Mouse (Mus musculus): Measurements from ENCODE around the gene Scel. TPM values are rescaled to one million over a fixed set of nuclear protein-coding genes. Genes with fewer than 3 reads are reported as not detected.
A peak's percentile ranks its signal among the peaks of the same experiment; 100 is the strongest.

The Scel gene
- polyA plus RNA-seq, 1 experiment from 2014 or later: 66.6 TPM

DNA sequence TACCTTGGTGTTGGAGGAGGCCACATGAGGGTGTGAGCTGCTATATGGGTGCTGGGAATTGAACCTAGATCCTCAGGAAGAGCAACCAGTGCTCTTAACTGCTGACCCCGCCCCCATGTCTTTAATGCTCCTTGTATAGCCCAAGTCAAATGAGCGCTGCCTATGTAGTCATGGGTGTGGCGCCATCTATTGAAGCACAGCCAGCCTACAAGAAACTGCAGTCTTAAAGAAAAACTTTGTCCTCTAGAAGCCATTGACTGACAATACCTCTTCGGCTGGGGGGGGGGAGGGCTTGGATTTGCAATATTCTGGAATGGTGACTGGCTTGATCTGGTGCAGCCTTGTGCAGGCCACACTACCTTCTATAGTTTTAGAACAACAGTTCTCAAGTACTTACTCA, 26.7 kb downstream of the Scel start:
- no peak for TF ChIP-seq CTCF (IDR thresholded peaks at IDR 0.05)
- no peaks in the 10 kb centered on the region for H3K27me3 ChIP-seq
- ATAC-seq (no peak), DNase-seq (ENCODE audit: low read depth, low spot score) (no peak)
- in situ Hi-C loops (cut with MboI; ENCODE audit: low pct_unique_long_range_greater_than_20kb): loop anchor here (5.0 kb wide), 1 partner anchor 57 kb away; no protein-coding TSS in a partner anchor
- CTCF ChIA-PET: interaction anchor here (1.0 to 1.2 kb wide), 2 partner anchors 10 to 141 kb away, joined by 3 to 4 read pairs; no protein-coding TSS in a partner anchor
- POLR2A ChIA-PET: no interaction called here

DNA sequence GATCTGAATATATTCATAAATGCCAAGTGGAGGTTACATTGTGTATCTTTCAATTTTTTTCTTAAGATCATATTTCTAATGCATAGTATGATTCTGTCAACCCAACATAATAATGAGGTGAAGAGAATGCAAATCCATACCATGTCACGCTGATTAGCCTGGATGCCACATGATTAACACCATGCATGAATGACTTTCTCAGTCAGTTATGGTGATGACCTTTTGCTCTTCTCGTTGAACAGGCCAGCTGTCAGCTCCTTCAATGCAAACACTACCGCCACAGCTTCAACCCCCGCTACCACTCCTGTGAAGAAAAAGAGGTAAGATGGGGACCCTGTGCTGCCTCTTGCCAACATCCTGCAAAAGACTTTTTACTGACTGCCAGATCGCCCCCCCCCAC, 28.5 kb downstream of the Scel start:
- DNase-seq (ENCODE audit: low read depth, low spot score) (no peak), ATAC-seq (no peak)
- no peak for TF ChIP-seq CTCF (IDR thresholded peaks at IDR 0.05)
- H3K27me3 ChIP-seq: no peaks in the 10 kb centered on the region
- POLR2A ChIA-PET: no interaction called here
- in situ Hi-C loops (cut with MboI; ENCODE audit: low pct_unique_long_range_greater_than_20kb): no loop called here
- CTCF ChIA-PET: no interaction called here

DNA sequence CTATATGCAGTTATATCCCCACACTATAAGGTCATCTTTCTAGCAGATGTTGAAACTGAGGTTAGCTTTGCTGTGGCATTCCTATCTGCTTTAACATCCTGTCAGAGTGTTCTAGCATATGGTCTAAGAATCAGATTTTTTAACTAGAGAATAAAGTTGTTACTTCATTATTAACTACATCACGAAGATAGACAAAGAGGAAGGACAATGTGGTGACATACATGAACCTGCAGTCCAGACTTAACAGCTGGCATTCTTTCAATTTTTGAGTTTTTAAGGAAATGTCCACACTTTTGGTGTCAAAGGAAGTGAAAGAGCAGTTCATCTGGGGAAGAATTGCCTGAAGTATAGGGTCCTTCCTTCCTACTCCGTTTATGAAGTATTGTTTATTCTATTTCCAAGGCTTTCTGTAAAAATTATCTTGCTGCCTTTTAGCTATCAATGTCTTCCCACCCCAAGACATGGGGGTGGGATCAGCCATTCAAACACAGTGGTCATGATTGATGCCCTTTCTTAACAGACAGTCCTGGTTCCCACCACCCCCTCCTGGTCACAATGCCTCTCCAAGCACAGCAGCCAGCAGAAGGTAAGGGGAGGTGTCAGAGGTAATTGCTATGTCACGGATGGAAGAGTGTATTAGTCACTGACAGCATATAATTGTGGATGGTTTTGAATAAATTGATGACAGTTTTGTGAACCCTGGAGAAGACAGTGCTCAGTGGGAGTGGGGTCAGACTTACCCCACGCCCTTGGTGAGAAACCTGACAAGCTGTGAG, 30.4 kb downstream of the Scel start:
- in situ Hi-C loops (cut with MboI; ENCODE audit: low pct_unique_long_range_greater_than_20kb): no loop called here
- ATAC-seq: no peak
- ChIA-PET CTCF (interaction anchor here (1.3 to 2.1 kb wide), 2 partner anchors 44 to 64 kb away, joined by 4 to 7 read pairs; no protein-coding TSS in a partner anchor), POLR2A (no interaction called here)
- no peaks in the 10 kb centered on the region for H3K27me3 ChIP-seq
- TF ChIP-seq CTCF (IDR thresholded peaks at IDR 0.05): no peak
- DNase-seq (ENCODE audit: low read depth, low spot score): no peak

DNA sequence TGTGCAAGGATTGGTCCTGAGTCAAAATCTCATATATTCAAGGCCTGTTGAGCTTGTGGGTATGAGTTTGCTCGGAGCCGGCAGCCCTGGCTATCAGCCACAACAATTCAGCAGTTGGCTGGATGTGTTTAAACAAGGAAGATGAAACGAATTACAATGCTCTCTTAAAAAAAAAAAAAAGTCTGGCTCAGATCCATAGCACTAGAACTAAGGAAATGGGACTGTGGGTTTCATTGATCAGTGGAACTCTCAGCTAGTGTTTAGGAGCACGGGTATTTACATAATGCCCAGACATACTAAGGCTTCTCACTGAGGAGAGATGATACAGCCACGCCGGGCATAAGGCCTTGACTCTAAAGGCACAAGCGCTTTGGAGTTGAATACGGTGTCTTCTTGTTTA, 32.6 kb downstream of the Scel start:
- in situ Hi-C loops (cut with MboI; ENCODE audit: low pct_unique_long_range_greater_than_20kb): no loop called here
- H3K27me3 ChIP-seq: no peaks in the 10 kb centered on the region
- no peak for TF ChIP-seq CTCF (IDR thresholded peaks at IDR 0.05)
- ChIA-PET CTCF (no interaction called here), POLR2A (no interaction called here)
- no peak for ATAC-seq
- no peak for DNase-seq (ENCODE audit: low read depth, low spot score)

DNA sequence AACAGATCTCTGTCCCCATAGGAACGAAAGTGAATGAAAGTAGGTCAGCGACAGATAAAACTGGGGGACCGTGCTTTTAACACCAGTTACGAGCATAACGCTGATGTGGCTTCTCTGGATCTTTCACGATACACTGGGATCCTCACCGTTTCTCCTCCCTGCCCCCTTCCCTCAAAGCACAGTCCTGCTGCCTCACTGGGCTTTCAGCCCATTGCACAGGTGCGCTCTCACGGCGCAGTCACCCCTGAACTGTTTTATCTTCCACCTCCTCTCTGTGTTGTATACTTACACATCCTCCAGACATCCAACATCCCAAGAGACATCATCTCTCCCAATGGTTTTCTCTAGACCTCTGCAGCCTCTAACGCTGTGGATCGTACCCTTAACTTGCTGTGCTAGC, 33.1 kb downstream of the Scel start:
- no peaks in the 10 kb centered on the region for H3K27me3 ChIP-seq
- ChIA-PET POLR2A (no interaction called here), CTCF (interaction anchor here (1.0 kb wide), 1 partner anchor 75 kb away, joined by 3 read pairs; no protein-coding TSS in a partner anchor)
- ATAC-seq (no peak), DNase-seq (ENCODE audit: low read depth, low spot score) (no peak)
- no peak for TF ChIP-seq CTCF (IDR thresholded peaks at IDR 0.05)
- in situ Hi-C loops (cut with MboI; ENCODE audit: low pct_unique_long_range_greater_than_20kb): no loop called here

DNA sequence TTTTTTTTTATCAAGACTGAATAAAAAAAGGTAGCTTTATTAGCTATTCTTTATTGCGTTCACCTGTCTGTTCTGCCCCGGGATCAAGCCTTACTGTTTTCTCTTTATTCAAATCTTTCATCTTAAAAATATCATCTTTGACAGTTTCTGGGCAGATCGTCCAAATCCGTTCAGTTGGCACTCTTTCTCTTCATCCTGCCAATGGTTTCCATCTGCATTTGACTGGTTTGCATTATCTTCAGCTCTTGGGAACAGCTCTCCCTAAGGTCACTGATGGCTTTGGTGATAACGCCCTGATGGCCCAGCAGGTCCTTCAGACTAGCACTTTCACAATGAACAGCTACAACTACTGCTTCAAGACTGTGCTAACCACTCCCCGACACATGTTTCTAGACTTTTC, 35.1 kb downstream of the Scel start:
- ATAC-seq (no peak), DNase-seq (ENCODE audit: low read depth, low spot score) (no peak)
- ChIA-PET CTCF (interaction anchor here (2.2 kb wide), 1 partner anchor 147 kb away, joined by 8 read pairs; no protein-coding TSS in a partner anchor), POLR2A (no interaction called here)
- in situ Hi-C loops (cut with MboI; ENCODE audit: low pct_unique_long_range_greater_than_20kb): no loop called here
- no peaks in the 10 kb centered on the region for H3K27me3 ChIP-seq
- TF ChIP-seq CTCF (IDR thresholded peaks at IDR 0.05): no peak

DNA sequence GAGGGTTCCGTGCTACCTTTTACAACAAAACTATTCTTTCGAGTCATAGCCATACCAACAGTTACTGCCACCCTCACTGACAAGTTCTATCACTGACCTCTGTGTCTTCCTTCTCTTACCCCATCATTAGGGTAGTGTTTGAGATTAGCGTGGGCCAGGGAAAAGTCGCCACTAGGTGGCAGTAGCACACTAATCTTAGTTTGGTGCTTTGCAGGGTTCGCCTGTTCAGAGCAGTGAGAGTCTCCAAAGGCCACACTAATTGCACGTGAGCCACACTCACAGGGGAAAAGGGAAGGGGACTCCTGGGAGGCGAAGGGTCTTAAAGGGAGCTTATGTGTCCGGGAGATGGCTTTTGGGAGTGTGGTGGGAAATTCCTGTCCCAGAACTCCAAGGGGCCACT, 37.3 kb downstream of the Scel start:
- in situ Hi-C loops (cut with MboI; ENCODE audit: low pct_unique_long_range_greater_than_20kb): loop anchor here (5.0 to 25.0 kb wide), 2 partner anchors 132 to 962 kb away; partner anchors contain the start of gene Rnf219
- peak; percentile 94 for ATAC-seq

DNA sequence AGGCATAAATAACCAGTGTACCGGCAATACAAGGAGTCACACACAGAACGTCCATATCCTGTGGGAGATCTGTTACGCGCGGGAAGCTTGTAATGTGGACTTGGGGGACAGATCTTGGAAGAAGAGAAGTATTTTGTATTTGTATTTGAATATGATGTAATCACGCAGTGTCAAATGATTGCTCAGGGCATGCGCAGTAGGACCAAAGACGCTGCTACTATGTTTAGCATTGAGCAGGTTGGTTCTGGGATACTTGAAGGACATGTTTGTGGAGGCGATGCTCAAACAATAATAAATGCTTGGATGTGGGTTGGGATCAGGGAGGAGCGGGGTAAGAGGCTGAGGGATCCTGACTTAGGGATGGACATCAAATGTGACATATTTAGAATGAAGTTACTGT, 37.8 kb downstream of the Scel start:
- no peak for ATAC-seq
- no peaks in the 10 kb centered on the region for H3K27me3 ChIP-seq
- ChIA-PET POLR2A (no interaction called here), CTCF (interaction anchor here (0.6 to 1.9 kb wide), 8 partner anchors 9 to 149 kb away, joined by 3 to 10 read pairs (median 3); no protein-coding TSS in a partner anchor)
- DNase-seq (ENCODE audit: low read depth, low spot score): no peak
- TF ChIP-seq CTCF (IDR thresholded peaks at IDR 0.05): no peak
- in situ Hi-C loops (cut with MboI; ENCODE audit: low pct_unique_long_range_greater_than_20kb): loop anchor here (5.0 to 25.0 kb wide), 2 partner anchors 131 to 961 kb away; partner anchors contain the start of gene Rnf219

More for the DNA sequence above, 37.3 kb downstream of the Scel start:
- ChIA-PET CTCF (interaction anchor here (0.6 to 1.9 kb wide), 8 partner anchors 10 to 150 kb away, joined by 3 to 10 read pairs (median 3); no protein-coding TSS in a partner anchor), POLR2A (no interaction called here)
- no peaks in the 10 kb centered on the region for H3K27me3 ChIP-seq
- DNase-seq (ENCODE audit: low read depth, low spot score): no peak
- peak; percentile 89 for TF ChIP-seq CTCF (IDR thresholded peaks at IDR 0.05)

DNA sequence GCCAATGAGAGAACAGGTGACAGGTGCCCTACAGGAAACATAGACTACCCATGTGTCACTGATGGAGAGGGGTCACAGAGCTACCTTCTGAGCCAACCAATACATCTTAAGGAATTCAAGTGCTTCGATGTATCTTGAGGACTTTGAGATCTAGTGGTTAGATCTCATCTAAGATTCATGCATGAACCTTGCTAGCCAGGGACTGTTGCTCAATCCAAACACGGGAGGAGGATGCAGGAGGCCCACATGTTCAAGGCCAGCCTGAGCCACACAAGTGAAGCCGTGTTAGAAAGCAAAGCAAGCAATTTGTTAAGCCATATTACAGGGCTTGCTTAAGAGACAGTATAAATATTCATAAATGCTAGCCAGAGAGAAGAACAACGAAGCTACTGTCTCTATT, 38.8 kb downstream of the Scel start:
- DNase-seq (ENCODE audit: low read depth, low spot score) (no peak), ATAC-seq (no peak)
- no peaks in the 10 kb centered on the region for H3K27me3 ChIP-seq
- no peak for TF ChIP-seq CTCF (IDR thresholded peaks at IDR 0.05)
- in situ Hi-C loops (cut with MboI; ENCODE audit: low pct_unique_long_range_greater_than_20kb): loop anchor here (5.0 to 25.0 kb wide), 2 partner anchors 130 to 960 kb away; partner anchors contain the start of gene Rnf219
- POLR2A ChIA-PET: no interaction called here
- CTCF ChIA-PET: interaction anchor here (1.9 kb wide), 1 partner anchor 18 kb away, joined by 7 read pairs; no protein-coding TSS in a partner anchor

DNA sequence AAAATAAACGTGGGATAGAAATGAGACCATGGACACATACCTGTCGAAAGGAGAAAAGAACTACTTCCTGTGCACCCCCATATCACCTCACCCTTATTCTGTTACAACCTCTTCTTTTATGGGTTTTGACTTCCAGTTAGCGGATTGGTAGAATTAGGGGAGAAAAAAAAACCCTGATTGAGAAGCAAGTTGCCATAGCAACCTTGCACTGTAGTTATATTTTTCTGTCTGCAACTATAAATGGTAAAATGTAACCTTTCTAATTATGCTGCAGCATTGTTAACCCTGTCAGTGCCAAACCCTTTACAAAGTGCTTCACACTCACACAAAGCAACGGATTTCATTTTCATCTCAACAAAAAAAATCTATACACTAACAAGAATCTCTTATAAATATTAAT, 39.2 kb downstream of the Scel start:
- no peaks in the 10 kb centered on the region for H3K27me3 ChIP-seq
- ATAC-seq (no peak), DNase-seq (ENCODE audit: low read depth, low spot score) (no peak)
- CTCF ChIA-PET: interaction anchor here (1.9 kb wide), 1 partner anchor 17 kb away, joined by 7 read pairs; no protein-coding TSS in a partner anchor
- POLR2A ChIA-PET: no interaction called here
- in situ Hi-C loops (cut with MboI; ENCODE audit: low pct_unique_long_range_greater_than_20kb): loop anchor here (5.0 to 25.0 kb wide), 2 partner anchors 130 to 960 kb away; partner anchors contain the start of gene Rnf219
- no peak for TF ChIP-seq CTCF (IDR thresholded peaks at IDR 0.05)

DNA sequence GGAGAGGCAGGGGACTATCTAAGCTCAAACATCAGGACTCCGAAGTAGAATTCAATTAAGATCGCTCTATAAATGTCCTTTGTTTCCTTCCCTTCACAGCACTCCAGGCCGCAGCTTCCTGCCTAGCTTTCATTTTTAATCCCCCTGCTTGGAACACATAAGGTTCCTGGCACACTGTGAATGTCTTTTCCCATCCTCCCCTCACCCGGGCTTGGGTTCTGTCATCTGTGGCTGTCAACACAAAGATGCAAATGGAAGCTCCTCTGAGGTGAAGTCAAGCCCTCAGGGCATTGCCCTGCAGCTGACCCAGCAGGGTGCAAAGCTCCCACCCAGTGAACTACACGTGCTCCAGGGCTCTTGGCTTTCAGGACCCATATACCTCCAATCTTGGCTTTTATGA, 43.5 kb downstream of the Scel start:
- in situ Hi-C loops (cut with MboI; ENCODE audit: low pct_unique_long_range_greater_than_20kb): loop anchor here (25.0 kb wide), 1 partner anchor 956 kb away; the partner anchor contains the start of gene Rnf219
- ATAC-seq (no peak), DNase-seq (ENCODE audit: low read depth, low spot score) (no peak)
- no peak for TF ChIP-seq CTCF (IDR thresholded peaks at IDR 0.05)
- POLR2A ChIA-PET: no interaction called here
- no peaks in the 10 kb centered on the region for H3K27me3 ChIP-seq
- CTCF ChIA-PET: interaction anchor here (1.0 to 1.6 kb wide), 4 partner anchors 17 to 368 kb away, joined by 3 read pairs; no protein-coding TSS in a partner anchor

Data from Patski (cell line).